In the genomic region with DNA sequence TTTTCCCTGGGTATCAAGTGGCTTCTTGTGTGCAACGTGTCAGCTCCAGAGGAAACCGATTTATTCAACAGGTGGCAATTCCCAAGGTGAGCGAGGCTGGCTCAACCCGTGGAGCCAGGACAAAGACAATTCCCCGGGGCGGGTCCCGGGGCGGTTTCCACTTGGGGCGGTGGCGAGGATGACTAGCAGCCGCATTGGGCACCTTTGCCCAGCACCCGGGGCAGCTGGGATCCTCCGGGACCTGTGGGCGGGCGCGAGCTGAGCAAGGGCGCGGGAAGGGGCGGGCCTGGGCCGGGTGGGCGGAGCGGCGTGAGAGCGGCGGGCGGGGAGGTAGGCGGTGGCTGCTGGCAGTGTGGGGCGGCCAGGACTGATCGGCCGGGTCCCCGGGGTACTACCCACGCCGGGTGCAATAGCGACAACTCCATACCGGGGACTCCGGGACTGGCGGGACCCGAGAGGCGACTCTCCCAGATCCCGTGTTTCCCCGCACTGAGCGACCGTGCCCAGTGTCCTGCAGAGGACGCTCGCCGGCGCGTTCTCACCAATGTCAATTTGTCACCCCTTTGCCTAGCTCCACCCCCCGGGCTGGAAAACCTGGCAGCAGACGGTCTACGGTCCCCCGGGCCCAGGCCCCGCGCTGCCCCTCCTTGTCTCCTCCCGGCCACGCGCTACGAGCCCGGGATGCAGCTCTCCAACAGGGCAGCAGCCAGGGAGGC, we compare ENCODE assay signal across 8 mouse cellular contexts. TPM values are rescaled to one million over a fixed set of nuclear protein-coding genes. Genes with fewer than 3 reads are reported as not detected.
DNase-seq lines count a peak whose midpoint lies in the region; ATAC-seq lines count a peak whose summit lies in the region.

No protein-coding gene starts in this region.

- H3K9ac ChIP-seq in heart, embryonic 13.5 days = peak overlapping the region; percentile 91
- peak overlapping the region; percentile 99 for H3K9ac ChIP-seq in liver, embryonic 13.5 days
- H3K9ac ChIP-seq in stomach, embryonic 15.5 days = peak overlapping the region; percentile 75

- H3K4me1 ChIP-seq in erythroblast, embryonic 14.5 days (ENCODE audit: control insufficient read depth) = peaks cover 57% of the 10 kb centered on the region
- H3K4me1 ChIP-seq in heart, embryonic 13.5 days = peaks cover 31% of the 10 kb centered on the region
- peaks cover 58% of the 10 kb centered on the region for H3K4me1 ChIP-seq in liver, embryonic 13.5 days (replicated peaks)
- peaks cover 14% of the 10 kb centered on the region; the same call in 1 of the 2 replicates for H3K4me1 ChIP-seq in stomach, embryonic 15.5 days

- ATAC-seq in heart, embryonic 13.5 days (ENCODE audit: extremely low read depth, insufficient number of reproducible peaks, low FRiP score, low TSS enrichment) = peak; percentile 95
- ATAC-seq in liver, embryonic 13.5 days (ENCODE audit: low read depth) = peak; percentile 92
- ATAC-seq in stomach, embryonic 15.5 days (ENCODE audit: insufficient read depth, low FRiP score, low read depth) = peak; percentile 93

- under 1% methylated on average over 57 of the region's 59 CpGs for WGBS in heart, embryonic 13.5 days
- 1% methylated on average over 48 of the region's 59 CpGs for WGBS in liver, embryonic 13.5 days (ENCODE audit: insufficient replicate concordance)
- 1% methylated on average over 59 of the region's 59 CpGs for WGBS in stomach, embryonic 15.5 days

- H3K4me2 ChIP-seq in heart, embryonic 13.5 days = peak overlapping the region; percentile 96
- peak overlapping the region; percentile 98 for H3K4me2 ChIP-seq in liver, embryonic 13.5 days
- H3K4me2 ChIP-seq in stomach, embryonic 15.5 days = peak overlapping the region; percentile 88

- peak overlapping the region; percentile 95 for H3K27ac ChIP-seq in heart, embryonic 13.5 days (replicated peaks)
- H3K27ac ChIP-seq in liver, embryonic 13.5 days = peak overlapping the region; percentile 100
- peak overlapping the region; percentile 94 for H3K27ac ChIP-seq in stomach, embryonic 15.5 days

- peak; percentile 89 for DNase-seq in CD4-positive helper T cell, adult 2 months (ENCODE audit: low read depth, low spot score)
- DNase-seq in brain, embryonic 18.5 days (ENCODE audit: low read depth, low spot score) = peak; percentile 52
- DNase-seq in kidney, postnatal 10 days = peak; percentile 96
- peak; percentile 88 for DNase-seq in liver, embryonic 13.5 days
- DNase-seq in natural killer cell, adult 2 months (ENCODE audit: low spot score in 2 of 2) = peak; percentile 48 to 63

- H3K36me3 ChIP-seq in erythroblast, embryonic 14.5 days (ENCODE audit: control insufficient read depth) = peaks cover 26% of the 10 kb centered on the region
- H3K36me3 ChIP-seq in heart, embryonic 13.5 days = no peaks in the 10 kb centered on the region
- no peaks in the 10 kb centered on the region for H3K36me3 ChIP-seq in liver, embryonic 13.5 days
- H3K36me3 ChIP-seq in stomach, embryonic 15.5 days = no peaks in the 10 kb centered on the region

- no peaks in the 10 kb centered on the region for H3K27me3 ChIP-seq in erythroblast, embryonic 14.5 days (ENCODE audit: control insufficient read depth)
- H3K27me3 ChIP-seq in heart, embryonic 13.5 days (replicated peaks) = no peaks in the 10 kb centered on the region
- no peaks in the 10 kb centered on the region for H3K27me3 ChIP-seq in liver, embryonic 13.5 days
- H3K27me3 ChIP-seq in stomach, embryonic 15.5 days (replicated peaks) = no peaks in the 10 kb centered on the region

- peaks cover 6% of the 10 kb centered on the region; the same call in 1 of the 2 replicates for H3K9me3 ChIP-seq in erythroblast, embryonic 14.5 days (ENCODE audit: control insufficient read depth, low read length)
- H3K9me3 ChIP-seq in heart, embryonic 13.5 days = no peaks in the 10 kb centered on the region
- no peaks in the 10 kb centered on the region for H3K9me3 ChIP-seq in liver, embryonic 13.5 days (replicated peaks)
- no peaks in the 10 kb centered on the region for H3K9me3 ChIP-seq in stomach, embryonic 15.5 days

- H3K4me3 ChIP-seq in erythroblast, embryonic 14.5 days (replicated peaks) = peak overlapping the region; percentile 79
- peak overlapping the region; percentile 77 for H3K4me3 ChIP-seq in heart, embryonic 13.5 days
- peak overlapping the region; percentile 83 for H3K4me3 ChIP-seq in liver, embryonic 13.5 days (replicated peaks)
- peak overlapping the region; percentile 69 for H3K4me3 ChIP-seq in stomach, embryonic 15.5 days (replicated peaks)

RNA-seq across cellular contexts. Expression of gene Parp16, which starts 19.8 kb away (rescaled TPM):
- polyA plus RNA-seq in erythroblast, embryonic 14.5 days (2012) = 3.0 and 3.3 TPM in 2 replicates
- polyA plus RNA-seq in heart, embryonic 13.5 days (2015; fragmentation: Nextera tagmentation; extraction: Ambion mirVana) = 4.5 and 5.1 TPM in 2 replicates
- polyA plus RNA-seq in liver, embryonic 13.5 days (2015; fragmentation: Nextera tagmentation; extraction: Ambion mirVana) = 8.2 and 9.2 TPM in 2 replicates
- 8.5 and 9.1 TPM in 2 replicates for polyA plus RNA-seq in stomach, embryonic 15.5 days (2015; fragmentation: Nextera tagmentation; extraction: Ambion mirVana)

RNA-seq across cellular contexts. Expression of gene Cilp, which starts 50.0 kb away (rescaled TPM):
- polyA plus RNA-seq in erythroblast, embryonic 14.5 days (2012) = not detected in 2 replicates
- polyA plus RNA-seq in heart, embryonic 13.5 days (2015; fragmentation: Nextera tagmentation; extraction: Ambion mirVana) = 0.04 TPM in 1 of 2 replicates, not detected in the other
- polyA plus RNA-seq in liver, embryonic 13.5 days (2015; fragmentation: Nextera tagmentation; extraction: Ambion mirVana) = 0.05 and 0.08 TPM in 2 replicates
- polyA plus RNA-seq in stomach, embryonic 15.5 days (2015; fragmentation: Nextera tagmentation; extraction: Ambion mirVana) = 0.82 and 0.95 TPM in 2 replicates

Comparison
In these comparisons a context has a peak if more than half of its experiments do, and no peak if none do; other contexts are left out.
1. Peak in every context shown above with its lines: DNase-seq, ATAC-seq, H3K4me3 ChIP-seq and H3K27ac ChIP-seq.